Mouse (Mus musculus) CH12.LX (cell line): ENCODE data around the gene Lmf1.

ENCODE experiments used
- BHLHE40 ChIP-seq: IDR thresholded peaks from 2 replicates; pipeline ENCODE4 v1.6.1; 2011; ENCODE audit warnings: mild to moderate bottlenecking, low read depth, low read length, improper control_type of control experiment
- CTCF ChIP-seq, 2 experiments: IDR thresholded peaks in 1 of 2; conservative IDR thresholded peaks in 1 of 2; 2 replicates each; pipeline ENCODE4 v1.5.1; 2011 to 2012; ENCODE audit warnings: low read depth in 2 of 2, low read length in 2 of 2, improper control_type of control experiment in 1 of 2, inconsistent platforms in 1 of 2, mild to moderate bottlenecking in 1 of 2, moderate library complexity in 1 of 2
- HCFC1 ChIP-seq: IDR thresholded peaks from 2 replicates; pipeline ENCODE4 v1.6.1; 2012; ENCODE audit warnings: low read depth, mild to moderate bottlenecking, inconsistent platforms, low read length, improper control_type of control experiment
- IRF4 ChIP-seq: IDR thresholded peaks from 2 replicates; pipeline ENCODE4 v1.6.1; 2014; ENCODE audit warnings: low read depth, mild to moderate bottlenecking, inconsistent platforms, low read length, improper control_type of control experiment
- MAZ ChIP-seq: IDR thresholded peaks from 2 replicates; pipeline ENCODE4 v1.6.1; 2012; ENCODE audit warnings: low read depth, mild to moderate bottlenecking, inconsistent platforms, low read length, improper control_type of control experiment, moderate library complexity
- POLR2A ChIP-seq: IDR thresholded peaks from 2 replicates; pipeline ENCODE4 v1.6.1; 2011; ENCODE audit warnings: low read depth, mild to moderate bottlenecking, improper control_type of control experiment, low read length
- POLR2AphosphoS2 ChIP-seq: IDR thresholded peaks from 2 replicates; pipeline ENCODE4 v1.6.1; 2011; ENCODE audit warnings: low read depth, low read length, improper control_type of control experiment
- USF1 ChIP-seq: IDR thresholded peaks from 2 replicates; pipeline ENCODE4 v1.6.1; 2014; ENCODE audit warnings: low read depth, mild to moderate bottlenecking, inconsistent platforms, low read length, improper control_type of control experiment
- ZMIZ1 ChIP-seq: IDR thresholded peaks from 2 replicates; pipeline ENCODE4 v1.6.1; 2012; ENCODE audit warnings: low read depth, mild to moderate bottlenecking, inconsistent platforms, low read length, improper control_type of control experiment
- ZNF384 ChIP-seq: IDR thresholded peaks from 2 replicates; pipeline ENCODE4 v1.6.1; 2012; ENCODE audit warnings: low read depth, low read length, improper control_type of control experiment, inconsistent platforms

- no peak for TF ChIP-seq CTCF (conservative IDR thresholded peaks at IDR 0.05 in 1 of 2, IDR thresholded peaks at IDR 0.05 in 1 of 2; ENCODE audit: low read depth in 2 of 2, low read length in 2 of 2)
- no peak for TF ChIP-seq HCFC1
- TF ChIP-seq POLR2AphosphoS2: no peak
- no peak for TF ChIP-seq IRF4
- TF ChIP-seq USF1: no peak
- TF ChIP-seq POLR2A: no peak
- TF ChIP-seq ZNF384: no peak
- no peak for TF ChIP-seq BHLHE40
- no peak for TF ChIP-seq MAZ
- TF ChIP-seq ZMIZ1: no peak
Observed at GRCm38 (mm10) chr17:25623935-25624334, 45.0 kb downstream of the Lmf1 start.
